Mouse (Mus musculus) MEL (cell line): ENCODE measurements around the gene 1700012P22Rik.

Source experiments
- CTCF ChIP-seq, 3 experiments: IDR thresholded peaks in 2 of 3; conservative IDR thresholded peaks in 1 of 3; 2 replicates each; pipeline ENCODE4 v1.5.1; 2011 to 2012; ENCODE audit warnings: low read length in 3 of 3, low read depth in 2 of 3, mild to moderate bottlenecking in 2 of 3, improper control_type of control experiment in 1 of 3, inconsistent platforms in 1 of 3, mixed read lengths in 1 of 3, moderate library complexity in 1 of 3; ENCODE audit not compliant: control insufficient read depth in 1 of 3, insufficient read depth in 1 of 3, poor library complexity in 1 of 3, severe bottlenecking in 1 of 3
- EP300 ChIP-seq, 2 experiments: IDR thresholded peaks; 2 replicates each; pipeline ENCODE4 v1.6.1; 2011; ENCODE audit warnings: improper control_type of control experiment in 2 of 2, low read length in 2 of 2, low read depth in 1 of 2, mild to moderate bottlenecking in 1 of 2
- GATA1 ChIP-seq: IDR thresholded peaks from 2 replicates; pipeline ENCODE4 v1.6.1; 2011; ENCODE audit warnings: low read depth, low read length, improper control_type of control experiment
- NELFE ChIP-seq: IDR thresholded peaks from 2 replicates; pipeline ENCODE4 v1.6.1; 2011; ENCODE audit warnings: low read depth, low read length, improper control_type of control experiment
- POLR2A ChIP-seq, 2 experiments: IDR thresholded peaks; 2 replicates each; pipeline ENCODE4 v1.6.1; 2011 to 2012; ENCODE audit warnings: low read length in 2 of 2, mild to moderate bottlenecking in 2 of 2, control low read depth in 1 of 2, improper control_type of control experiment in 1 of 2, low read depth in 1 of 2, moderate library complexity in 1 of 2; ENCODE audit not compliant: control insufficient read depth in 1 of 2, insufficient read depth in 1 of 2, poor library complexity in 1 of 2
- POLR2AphosphoS5 ChIP-seq: IDR thresholded peaks from 2 replicates; pipeline ENCODE4 v1.6.1; 2012; ENCODE audit warnings: low read depth, borderline replicate concordance, mild to moderate bottlenecking, inconsistent platforms, low read length, moderate library complexity, mixed read lengths
- RCOR1 ChIP-seq: IDR thresholded peaks from 2 replicates; pipeline ENCODE4 v1.6.1; 2012; ENCODE audit warnings: low read depth, mild to moderate bottlenecking, inconsistent platforms, low read length, improper control_type of control experiment
- TAL1 ChIP-seq: IDR thresholded peaks from 2 replicates; pipeline ENCODE4 v1.6.1; 2012; ENCODE audit warnings: mild to moderate bottlenecking, inconsistent platforms, low read length, moderate library complexity, mixed read lengths
- TBP ChIP-seq: IDR thresholded peaks from 2 replicates; pipeline ENCODE4 v1.8.0; 2011; ENCODE audit warnings: low read depth, low read length, improper control_type of control experiment
- UBTF ChIP-seq: IDR thresholded peaks from 2 replicates; pipeline ENCODE4 v1.6.1; 2012; ENCODE audit warnings: low read depth, mild to moderate bottlenecking, inconsistent platforms, low read length, improper control_type of control experiment, moderate library complexity, borderline replicate concordance; ENCODE audit not compliant: insufficient read depth
- ZC3H11A ChIP-seq: IDR thresholded peaks from 2 replicates; pipeline ENCODE4 v1.6.1; 2012; ENCODE audit warnings: low read depth, mild to moderate bottlenecking, inconsistent platforms, low read length, improper control_type of control experiment

GRCm38 (mm10) chr4:144424590-144424989, 14.0 kb downstream of the 1700012P22Rik start:
- no peak for TF ChIP-seq TBP
- no peak for TF ChIP-seq NELFE
- TF ChIP-seq EP300 (IDR thresholded peaks at IDR 0.05; ENCODE audit: low read depth in 1 of 2, low read length in 2 of 2) = no peak
- no peak for TF ChIP-seq POLR2A (IDR thresholded peaks at IDR 0.05; ENCODE audit: control insufficient read depth in 1 of 2, insufficient read depth in 1 of 2, low read depth in 1 of 2, low read length in 2 of 2, poor library complexity in 1 of 2)
- TF ChIP-seq RCOR1 = no peak
- no peak for TF ChIP-seq GATA1
- TF ChIP-seq TAL1 = no peak
- no peak for TF ChIP-seq CTCF (IDR thresholded peaks at IDR 0.05 in 2 of 3, conservative IDR thresholded peaks at IDR 0.05 in 1 of 3; ENCODE audit: control insufficient read depth in 1 of 3, insufficient read depth in 1 of 3, low read depth in 2 of 3, low read length in 3 of 3, poor library complexity in 1 of 3, severe bottlenecking in 1 of 3)
- TF ChIP-seq UBTF = no peak
- TF ChIP-seq ZC3H11A = no peak
- TF ChIP-seq POLR2AphosphoS5 = no peak
